Mouse (Mus musculus) liver, embryonic 12.5 days (tissue): ENCODE results near the gene Msi2. TPM values are rescaled to one million over a fixed set of nuclear protein-coding genes. Genes with fewer than 3 reads are reported as not detected.

Source experiments
- ATAC-seq: fragments of 200-750 bp; cut with Nextera tagmentation; 2 replicates; pipeline ENCODE4 v1.8.0; 2017; ENCODE audit warnings: moderate number of reproducible peaks, mild to moderate bottlenecking, moderate library complexity
- H3K27ac ChIP-seq: fragments of 300-500 bp; sonication (generic); 2 replicates; pipeline ENCODE4 v1.5.1; 2016; ENCODE audit warnings: mild to moderate bottlenecking
- H3K27me3 ChIP-seq: fragments of 300-500 bp; sonication (generic); replicated peaks from 2 replicates; pipeline ENCODE4 v1.6.1; 2016; ENCODE audit warnings: mild to moderate bottlenecking, moderate library complexity
- H3K36me3 ChIP-seq: fragments of 300-500 bp; sonication (generic); 2 replicates; pipeline ENCODE4 v1.6.1; 2016; ENCODE audit warnings: mild to moderate bottlenecking, moderate library complexity
- H3K4me1 ChIP-seq: fragments of 300-500 bp; sonication (generic); 2 replicates; pipeline ENCODE4 v1.6.1; 2016
- H3K4me2 ChIP-seq: fragments of 300-500 bp; sonication (generic); 2 replicates; pipeline ENCODE4 v1.6.1; 2016; ENCODE audit warnings: mild to moderate bottlenecking, moderate library complexity
- H3K4me3 ChIP-seq: fragments of 300-500 bp; sonication (generic); 2 replicates; pipeline ENCODE4 v1.5.1; 2016; ENCODE audit warnings: mild to moderate bottlenecking, moderate library complexity
- H3K9ac ChIP-seq: fragments of 300-500 bp; sonication (generic); 2 replicates; pipeline ENCODE4 v1.6.1; 2016; ENCODE audit warnings: mild to moderate bottlenecking, moderate library complexity
- H3K9me3 ChIP-seq: fragments of 300-500 bp; sonication (generic); replicated peaks from 2 replicates; pipeline ENCODE4 v1.6.1; 2016; ENCODE audit warnings: mild to moderate bottlenecking, moderate library complexity
- WGBS: fragments of 180-500 bp; shearing (Covaris S2); methylation state at CpG from one replicate; pipeline ENCODE4 v1.1.7; 2016; ENCODE audit not compliant: insufficient replicate concordance; 5-methylcytosine and 5-hydroxymethylcytosine counted together
- polyA plus RNA-seq: library from polyadenylated mRNA; unstranded; fragments of >200 nt; fragmentation: Nextera tagmentation; extraction: Ambion mirVana; gene quantifications from 2 replicates; pipeline ENCODE4 v1.2.1, GENCODE M21; 2016

Gene Msi2
- polyA plus RNA-seq, 1 experiment from 2014 or later: 5.2 TPM

DNA sequence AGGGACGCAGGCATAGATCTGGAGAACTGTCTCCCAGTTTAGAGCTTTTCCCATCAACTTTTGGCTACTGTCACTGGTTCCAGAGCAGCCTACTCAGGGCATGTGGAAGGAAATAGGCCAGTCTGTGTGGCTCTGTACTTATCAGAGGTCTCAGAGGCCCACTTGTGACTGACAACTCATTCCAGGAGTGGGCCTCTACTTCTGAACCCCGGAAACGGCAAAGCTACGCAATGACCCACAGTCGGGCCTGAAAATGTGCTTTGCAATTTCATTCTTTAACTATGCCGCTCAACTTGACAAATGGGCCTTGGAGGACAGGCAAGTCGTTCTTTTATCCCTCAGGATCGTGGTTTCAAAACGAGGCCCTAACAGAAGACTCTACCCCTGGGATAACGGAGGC is 317.4 kb downstream of the Msi2 start:
- H3K4me1 ChIP-seq: peaks cover 20% of the 10 kb centered on the region
- H3K36me3 ChIP-seq: 0 out of 2 replicates have a peak, but pooled peaks cover 2% of the 10 kb centered on the region
- H3K27ac ChIP-seq: no peak overlapping the region
- no peak overlapping the region for H3K4me3 ChIP-seq
- no peaks in the 10 kb centered on the region for H3K9me3 ChIP-seq
- WGBS: 72% methylated on average over 10 of the region's 10 CpGs
- ATAC-seq: no peak
- H3K27me3 ChIP-seq: no peaks in the 10 kb centered on the region
- H3K4me2 ChIP-seq: no peak overlapping the region
- no peak overlapping the region for H3K9ac ChIP-seq

DNA sequence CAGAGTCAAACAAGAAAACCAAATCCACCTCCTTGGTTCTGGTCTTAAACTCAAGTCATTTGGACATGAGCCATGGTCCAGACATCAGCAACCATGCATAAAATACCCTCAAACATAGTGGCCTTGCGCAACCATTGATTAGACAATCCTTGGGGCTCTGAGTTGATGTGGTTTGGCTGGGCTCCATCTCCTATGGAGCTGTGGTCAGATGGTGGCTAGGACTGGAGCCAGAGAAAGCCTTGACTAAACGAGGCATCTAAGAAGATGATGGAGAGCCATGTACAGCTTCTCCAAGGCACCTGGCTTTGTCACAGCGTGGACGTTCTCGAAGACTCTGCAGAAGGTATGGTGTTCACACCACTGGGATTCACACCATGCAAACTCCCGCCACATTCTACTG is 318.1 kb downstream of the Msi2 start:
- 78% methylated on average over 6 of the region's 6 CpGs for WGBS
- no peaks in the 10 kb centered on the region for H3K9me3 ChIP-seq

GRCm38 (mm10) chr11:88399431-88399830 is 318.9 kb downstream of the Msi2 start:
- no peak overlapping the region for H3K9ac ChIP-seq
- no peak overlapping the region for H3K4me3 ChIP-seq
- H3K4me2 ChIP-seq: no peak overlapping the region
- peaks cover 10% of the 10 kb centered on the region for H3K4me1 ChIP-seq
- no peak overlapping the region for H3K27ac ChIP-seq
- 0 out of 2 replicates have a peak, but pooled peaks cover 2% of the 10 kb centered on the region for H3K36me3 ChIP-seq
- no peaks in the 10 kb centered on the region for H3K27me3 ChIP-seq
- H3K9me3 ChIP-seq: no peaks in the 10 kb centered on the region
- WGBS: 66% methylated on average over 5 of the region's 5 CpGs
- ATAC-seq: no peak

More for the DNA sequence above, 318.1 kb downstream of the Msi2 start:
- Histone ChIP-seq H3K4me3 (no peak overlapping the region), H3K36me3 (0 out of 2 replicates have a peak, but pooled peaks cover 2% of the 10 kb centered on the region), H3K9ac (no peak overlapping the region), H3K4me1 (peaks cover 17% of the 10 kb centered on the region), H3K27me3 (no peaks in the 10 kb centered on the region), H3K27ac (no peak overlapping the region), H3K4me2 (no peak overlapping the region)
- ATAC-seq: no peak

- Histone ChIP-seq H3K27ac (no peak overlapping the region), H3K4me3 (no peak overlapping the region), H3K9me3 (no peaks in the 10 kb centered on the region), H3K36me3 (0 out of 2 replicates have a peak, but pooled peaks cover 2% of the 10 kb centered on the region), H3K9ac (no peak overlapping the region), H3K4me1 (peaks cover 6% of the 10 kb centered on the region), H3K27me3 (no peaks in the 10 kb centered on the region), H3K4me2 (no peak overlapping the region)
- 61% methylated on average over 5 of the region's 5 CpGs for WGBS
- ATAC-seq: no peak
These were observed 319.3 kb downstream of the Msi2 start for GRCm38 (mm10) chr11:88399028-88399427.

GRCm38 (mm10) chr11:88395076-88395990 is 323.0 kb downstream of the Msi2 start:
- H3K27ac ChIP-seq: no peak overlapping the region

DNA sequence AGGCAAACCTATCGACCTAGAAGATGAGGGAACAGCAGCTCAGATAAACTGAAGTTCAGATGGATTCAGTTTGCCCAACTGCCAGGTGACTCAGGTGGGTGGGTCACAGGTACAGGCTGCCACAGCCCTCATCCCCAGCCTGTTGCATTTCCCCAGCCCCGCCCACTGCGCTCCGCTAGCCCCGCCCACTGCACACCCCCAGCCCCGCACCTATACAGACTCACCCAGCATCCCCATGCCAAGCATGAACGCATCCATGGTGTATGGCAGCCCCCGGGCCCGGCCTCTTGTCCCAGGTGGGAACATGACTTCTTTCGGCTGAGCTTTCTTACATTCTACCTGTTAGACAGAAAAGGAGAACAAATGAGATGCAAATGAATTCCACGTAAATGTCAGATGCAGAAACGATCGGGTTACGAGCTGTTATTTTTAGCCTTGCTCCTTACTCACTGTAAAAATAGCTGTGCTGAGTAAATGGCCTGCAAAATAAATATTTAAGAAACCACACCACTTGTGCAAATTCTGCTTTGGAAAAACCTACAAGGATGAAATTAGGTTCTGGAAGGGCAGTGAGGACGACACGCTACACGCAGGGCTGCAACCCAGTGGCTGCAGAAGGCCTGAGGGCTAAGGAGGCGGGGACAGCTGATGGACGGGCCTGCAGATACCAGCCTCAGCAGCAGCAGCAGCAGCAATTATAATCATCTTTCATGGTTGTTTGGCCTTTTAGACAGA is 323.8 kb downstream of the Msi2 start:
- no peak for ATAC-seq
- no peak overlapping the region for H3K9ac ChIP-seq
- H3K9me3 ChIP-seq: no peaks in the 10 kb centered on the region
- 75% methylated on average over 19 of the region's 19 CpGs for WGBS
- H3K4me3 ChIP-seq: no peak overlapping the region
- no peak overlapping the region for H3K4me2 ChIP-seq
- H3K36me3 ChIP-seq: 0 out of 2 replicates have a peak, but pooled peaks cover 2% of the 10 kb centered on the region
- no peak overlapping the region for H3K27ac ChIP-seq
- no peaks in the 10 kb centered on the region for H3K4me1 ChIP-seq
- no peaks in the 10 kb centered on the region for H3K27me3 ChIP-seq

More at GRCm38 (mm10) chr11:88395076-88395990, 323.0 kb downstream of the Msi2 start:
- H3K4me3 ChIP-seq: no peak overlapping the region
- 76% methylated on average over 8 of the region's 8 CpGs for WGBS
- H3K36me3 ChIP-seq: 0 out of 2 replicates have a peak, but pooled peaks cover 2% of the 10 kb centered on the region
- H3K9me3 ChIP-seq: no peaks in the 10 kb centered on the region
- no peak overlapping the region for H3K9ac ChIP-seq
- no peak overlapping the region for H3K4me2 ChIP-seq
- H3K4me1 ChIP-seq: no peaks in the 10 kb centered on the region
- no peak for ATAC-seq
- H3K27me3 ChIP-seq: no peaks in the 10 kb centered on the region

DNA sequence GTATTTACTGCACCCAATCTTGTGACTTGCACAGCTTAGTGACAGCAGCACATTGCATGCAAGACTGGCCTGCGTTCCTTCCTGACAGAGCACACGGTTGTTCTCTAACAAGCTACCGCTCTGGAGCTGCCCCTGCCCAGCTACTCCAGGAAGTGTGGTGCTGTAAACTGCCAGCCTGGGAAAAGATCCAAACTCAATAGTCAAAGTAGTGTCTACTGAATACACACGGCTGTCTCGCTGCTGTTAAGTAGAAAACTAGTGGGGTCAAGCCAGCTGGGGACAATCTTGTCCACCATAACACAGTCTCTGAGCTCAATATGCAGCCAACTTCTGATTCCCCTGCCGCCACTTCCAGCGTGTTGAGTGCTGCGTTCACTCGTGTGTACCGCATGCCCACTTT is 325.6 kb downstream of the Msi2 start:
- no peaks in the 10 kb centered on the region for H3K4me1 ChIP-seq
- no peak overlapping the region for H3K27ac ChIP-seq
- no peak for ATAC-seq
- H3K9ac ChIP-seq: no peak overlapping the region
- H3K9me3 ChIP-seq: no peaks in the 10 kb centered on the region
- H3K4me3 ChIP-seq: no peak overlapping the region
- H3K27me3 ChIP-seq: no peaks in the 10 kb centered on the region
- 0 out of 2 replicates have a peak, but pooled peaks cover 2% of the 10 kb centered on the region for H3K36me3 ChIP-seq
- 87% methylated on average over 10 of the region's 10 CpGs for WGBS
- H3K4me2 ChIP-seq: no peak overlapping the region

- H3K4me1 ChIP-seq: no peaks in the 10 kb centered on the region
- H3K9ac ChIP-seq: no peak overlapping the region
- 83% methylated on average over 8 of the region's 8 CpGs for WGBS
- H3K4me3 ChIP-seq: no peak overlapping the region
- no peak overlapping the region for H3K27ac ChIP-seq
- ATAC-seq: no peak
- H3K36me3 ChIP-seq: 0 out of 2 replicates have a peak, but pooled peaks cover 2% of the 10 kb centered on the region
- H3K4me2 ChIP-seq: no peak overlapping the region
- no peaks in the 10 kb centered on the region for H3K9me3 ChIP-seq
- H3K27me3 ChIP-seq: no peaks in the 10 kb centered on the region
These were observed 327.0 kb downstream of the Msi2 start for GRCm38 (mm10) chr11:88391181-88391814.

- 88% methylated on average over 6 of the region's 6 CpGs for WGBS
- Histone ChIP-seq H3K4me1 (no peaks in the 10 kb centered on the region), H3K4me3 (no peak overlapping the region), H3K27me3 (no peaks in the 10 kb centered on the region), H3K9ac (no peak overlapping the region), H3K36me3 (0 out of 2 replicates have a peak, but pooled peaks cover 2% of the 10 kb centered on the region), H3K9me3 (no peaks in the 10 kb centered on the region), H3K4me2 (no peak overlapping the region), H3K27ac (no peak overlapping the region)
- ATAC-seq: no peak
These were observed 328.8 kb downstream of the Msi2 start for GRCm38 (mm10) chr11:88389530-88389929.

DNA sequence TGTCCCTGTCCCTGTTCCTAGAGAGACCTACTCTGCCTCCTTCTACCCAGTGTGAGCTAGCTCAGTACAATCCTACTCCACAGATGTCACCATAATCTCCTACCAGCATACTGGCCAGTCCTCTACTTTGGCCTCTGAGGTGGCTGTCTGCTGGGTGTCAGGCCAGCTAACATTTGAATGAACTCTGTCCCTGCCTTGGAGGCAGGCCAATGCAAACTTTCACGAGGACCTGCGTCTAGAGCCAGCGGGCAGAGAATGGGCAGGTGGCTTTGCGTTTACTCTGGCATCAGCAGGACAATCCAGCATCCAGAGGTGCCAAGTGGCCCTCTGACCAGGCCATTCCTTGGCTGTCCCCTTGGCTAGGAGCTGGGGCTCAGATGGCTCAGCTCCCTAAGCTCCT is 331.4 kb downstream of the Msi2 start:
- H3K36me3 ChIP-seq: no peaks in the 10 kb centered on the region
- H3K27ac ChIP-seq: no peak overlapping the region
- H3K9me3 ChIP-seq: no peaks in the 10 kb centered on the region
- no peaks in the 10 kb centered on the region for H3K27me3 ChIP-seq
- 72% methylated on average over 4 of the region's 4 CpGs for WGBS
- no peak overlapping the region for H3K4me2 ChIP-seq
- no peak for ATAC-seq
- no peaks in the 10 kb centered on the region for H3K4me1 ChIP-seq
- no peak overlapping the region for H3K9ac ChIP-seq
- H3K4me3 ChIP-seq: no peak overlapping the region

DNA sequence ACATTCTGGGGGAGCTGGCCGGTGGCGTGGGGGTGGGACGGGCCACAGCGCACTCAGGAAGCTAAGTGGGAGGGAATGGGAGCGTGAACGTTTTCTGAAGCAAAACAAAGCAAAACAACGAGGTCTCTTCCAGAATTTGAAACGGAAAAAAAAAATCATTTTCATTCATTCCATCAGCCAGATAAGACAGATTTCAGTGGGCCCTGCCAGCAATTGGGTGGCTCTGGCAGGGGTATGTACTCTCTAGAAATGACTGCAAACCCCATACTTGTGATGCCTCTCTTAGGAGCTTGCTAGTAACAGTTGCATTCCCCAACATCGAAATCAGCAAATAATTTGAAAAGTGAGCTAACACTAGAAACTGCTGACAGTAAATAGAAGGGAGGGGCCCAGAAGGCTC is 335.9 kb downstream of the Msi2 start:
- Histone ChIP-seq H3K4me3 (no peak overlapping the region), H3K27ac (no peak overlapping the region), H3K4me1 (no peaks in the 10 kb centered on the region), H3K9me3 (no peaks in the 10 kb centered on the region), H3K36me3 (0 out of 2 replicates have a peak, but pooled peaks cover 9% of the 10 kb centered on the region), H3K4me2 (no peak overlapping the region), H3K9ac (no peak overlapping the region), H3K27me3 (no peaks in the 10 kb centered on the region)
- WGBS: 77% methylated on average over 9 of the region's 9 CpGs
- ATAC-seq: no peak
